Mouse (Mus musculus) neural tube, embryonic 15.5 days (tissue): ENCODE measurements around the gene Spns3. TPM values are rescaled to one million over a fixed set of nuclear protein-coding genes. Genes with fewer than 3 reads are reported as not detected.

Source experiments
- ATAC-seq: fragments of 200-750 bp; cut with Nextera tagmentation; 2 replicates; pipeline ENCODE4 v1.8.0; 2017; ENCODE audit warnings: mild to moderate bottlenecking, moderate TSS enrichment, moderate library complexity; ENCODE audit not compliant: low FRiP score
- H3K27ac ChIP-seq: fragments of 300-500 bp; sonication (generic); replicated peaks from 2 replicates; pipeline ENCODE4 v1.5.1; 2015; ENCODE audit warnings: mild to moderate bottlenecking, inconsistent platforms
- H3K27me3 ChIP-seq: fragments of 300-500 bp; sonication (generic); replicated peaks from 2 replicates; pipeline ENCODE4 v1.6.1; 2015; ENCODE audit warnings: inconsistent platforms
- H3K36me3 ChIP-seq: fragments of 300-500 bp; sonication (generic); 2 replicates; pipeline ENCODE4 v1.6.1; 2015; ENCODE audit warnings: inconsistent platforms
- H3K4me1 ChIP-seq: fragments of 300-500 bp; sonication (generic); 2 replicates; pipeline ENCODE4 v1.6.1; 2015; ENCODE audit warnings: inconsistent platforms
- H3K4me2 ChIP-seq: fragments of 300-500 bp; sonication (generic); 2 replicates; pipeline ENCODE4 v1.6.1; 2015; ENCODE audit warnings: inconsistent platforms, mild to moderate bottlenecking, moderate library complexity
- H3K4me3 ChIP-seq: fragments of 300-500 bp; sonication (generic); replicated peaks from 2 replicates; pipeline ENCODE4 v1.5.1; 2015; ENCODE audit warnings: mild to moderate bottlenecking, inconsistent platforms
- H3K9ac ChIP-seq: fragments of 300-500 bp; sonication (generic); replicated peaks from 2 replicates; pipeline ENCODE4 v1.6.1; 2015; ENCODE audit warnings: mild to moderate bottlenecking, inconsistent platforms
- H3K9me3 ChIP-seq: fragments of 300-500 bp; sonication (generic); replicated peaks from 2 replicates; pipeline ENCODE4 v1.6.1; 2016; ENCODE audit warnings: inconsistent platforms
- WGBS: fragments of 180-500 bp; shearing (Covaris S2); methylation state at CpG from one replicate; pipeline ENCODE4 v1.1.7; 2015; ENCODE audit warnings: mixed read lengths; 5-methylcytosine and 5-hydroxymethylcytosine counted together
- polyA plus RNA-seq: library from polyadenylated mRNA; unstranded; fragments of >200 nt; fragmentation: Nextera tagmentation; extraction: Ambion mirVana; gene quantifications from 2 replicates; pipeline ENCODE4 v1.2.1, GENCODE M21; 2015

The Spns3 gene
- polyA plus RNA-seq, 1 experiment from 2014 or later, result 0.06 TPM

DNA sequence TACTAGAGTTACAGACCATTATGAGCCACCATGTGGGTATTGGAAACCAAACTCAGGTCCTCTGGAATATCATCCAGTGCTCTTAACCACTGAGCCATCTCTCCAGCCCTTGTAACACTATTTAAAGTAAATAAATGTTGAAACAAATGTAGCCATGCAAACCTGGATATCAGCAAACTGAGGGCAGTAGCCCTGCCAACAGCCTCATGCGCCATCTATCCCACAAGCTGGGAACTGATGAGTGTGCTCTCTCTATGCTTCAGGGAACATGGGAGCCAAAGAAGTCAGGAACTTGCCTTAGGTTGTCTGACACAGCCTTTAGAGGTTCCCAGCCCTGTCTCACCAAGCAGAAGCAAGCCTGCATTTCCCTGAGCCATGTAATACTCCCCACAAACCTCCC is 18.7 kb downstream of the Spns3 start:
- no peak for ATAC-seq
- Histone ChIP-seq H3K4me2 (no peak overlapping the region), H3K27me3 (no peaks in the 10 kb centered on the region), H3K9me3 (no peaks in the 10 kb centered on the region), H3K9ac (no peak overlapping the region), H3K36me3 (no peaks in the 10 kb centered on the region), H3K4me1 (no peaks in the 10 kb centered on the region), H3K4me3 (no peak overlapping the region), H3K27ac (no peak overlapping the region)
- 77% methylated on average over 1 of the region's 1 CpGs for WGBS

DNA sequence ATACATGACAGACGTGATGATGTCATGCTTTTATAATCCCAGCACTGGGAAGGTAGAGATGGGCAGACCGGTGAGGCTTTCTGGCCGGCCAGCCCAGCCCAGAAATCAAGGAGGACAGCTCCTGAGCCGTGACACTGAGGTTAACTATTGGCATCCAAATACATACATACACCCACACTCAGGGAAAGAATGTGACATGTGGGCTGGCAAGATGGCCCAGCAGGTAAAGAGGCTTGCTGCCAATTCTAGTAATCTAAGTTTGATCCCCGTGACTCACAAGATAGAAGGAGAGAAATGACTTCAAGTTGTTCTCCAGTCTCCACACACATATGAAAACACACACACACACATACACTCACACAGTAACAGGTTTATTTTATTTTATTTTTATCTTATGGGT is 19.2 kb downstream of the Spns3 start:
- Histone ChIP-seq H3K9ac (no peak overlapping the region), H3K4me2 (no peak overlapping the region), H3K9me3 (no peaks in the 10 kb centered on the region), H3K36me3 (no peaks in the 10 kb centered on the region), H3K27me3 (no peaks in the 10 kb centered on the region), H3K4me3 (no peak overlapping the region), H3K4me1 (no peaks in the 10 kb centered on the region), H3K27ac (no peak overlapping the region)
- ATAC-seq, result no peak
- 79% methylated on average over 5 of the region's 5 CpGs for WGBS

DNA sequence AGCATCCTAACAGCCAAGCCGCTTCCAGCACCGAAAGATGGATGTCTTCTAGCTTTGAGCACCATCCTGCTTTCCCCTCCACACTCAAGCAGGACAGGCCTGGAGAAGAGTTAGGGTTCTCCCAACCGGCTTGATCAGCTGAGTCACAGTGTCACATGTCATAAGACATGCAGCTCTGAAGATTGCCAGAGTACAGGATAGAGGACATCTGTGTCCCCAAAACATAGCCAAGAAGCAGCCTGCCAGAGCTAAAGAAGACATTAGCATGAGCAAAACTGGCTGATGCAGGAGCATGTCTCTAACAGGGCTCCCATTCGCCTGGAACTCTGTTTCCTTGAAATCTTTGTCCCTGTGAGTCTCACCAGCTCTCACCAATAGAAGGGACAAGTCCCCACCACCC is 24.1 kb downstream of the Spns3 start:
- 94% methylated on average over 4 of the region's 4 CpGs for WGBS
- no peak overlapping the region for H3K9ac ChIP-seq
- ATAC-seq, result no peak

DNA sequence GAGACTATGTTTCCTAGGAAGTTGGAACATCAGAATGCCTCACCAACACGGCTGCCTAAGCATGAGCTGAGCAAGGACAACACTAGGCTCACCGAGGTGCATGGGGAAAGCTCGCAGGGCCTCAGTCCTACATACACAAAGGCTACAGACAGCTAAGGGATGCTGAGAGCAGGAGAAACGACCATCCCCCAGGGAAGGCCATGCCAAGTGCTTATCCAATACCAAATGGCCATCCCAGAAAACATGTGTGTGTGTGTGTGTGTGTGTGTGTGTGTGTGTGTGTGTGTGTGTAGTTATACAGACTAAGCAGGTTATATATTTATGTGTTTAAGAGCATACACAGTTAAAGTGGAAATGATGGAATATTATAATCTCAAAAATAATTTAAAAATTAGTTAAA is 26.6 kb downstream of the Spns3 start:
- H3K9ac ChIP-seq, result no peak overlapping the region
- no peaks in the 10 kb centered on the region for H3K27me3 ChIP-seq
- H3K4me3 ChIP-seq, result no peak overlapping the region
- H3K27ac ChIP-seq, result no peak overlapping the region
- H3K36me3 ChIP-seq, result no peaks in the 10 kb centered on the region
- H3K9me3 ChIP-seq, result no peaks in the 10 kb centered on the region
- ATAC-seq, result no peak
- H3K4me1 ChIP-seq, result peaks cover 4% of the 10 kb centered on the region; the same call in 1 of the 2 replicates
- H3K4me2 ChIP-seq, result no peak overlapping the region
- 67% methylated on average over 4 of the region's 4 CpGs for WGBS

More for the DNA sequence above, 24.1 kb downstream of the Spns3 start:
- no peak overlapping the region for H3K27ac ChIP-seq
- no peaks in the 10 kb centered on the region for H3K9me3 ChIP-seq
- peaks cover 4% of the 10 kb centered on the region; the same call in 1 of the 2 replicates for H3K4me1 ChIP-seq
- H3K4me3 ChIP-seq, result no peak overlapping the region
- H3K27me3 ChIP-seq, result no peaks in the 10 kb centered on the region
- no peak overlapping the region for H3K4me2 ChIP-seq
- no peaks in the 10 kb centered on the region for H3K36me3 ChIP-seq

DNA sequence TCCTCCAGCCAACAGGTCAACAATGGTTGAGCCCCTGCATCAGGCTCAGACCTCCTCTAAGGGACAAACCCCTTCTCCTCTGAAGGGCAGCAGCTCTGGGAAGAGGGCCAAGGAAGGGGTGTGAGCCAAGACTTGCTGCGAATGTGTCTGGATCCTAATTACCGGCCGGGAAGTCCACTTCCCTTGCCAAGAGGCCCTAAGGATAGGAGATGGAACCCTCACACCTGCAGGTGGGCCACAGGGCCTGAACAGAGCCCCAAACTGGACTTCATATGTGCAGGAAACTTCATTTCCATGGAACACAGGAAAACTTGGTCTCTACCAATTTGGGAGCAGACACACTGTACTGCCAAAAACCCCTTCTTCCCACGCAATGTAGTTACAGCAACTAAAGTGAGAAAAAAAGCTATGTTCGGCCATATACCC is 27.7 kb downstream of the Spns3 start:
- H3K4me3 ChIP-seq, result no peak overlapping the region
- peaks cover 4% of the 10 kb centered on the region; the same call in 1 of the 2 replicates for H3K4me1 ChIP-seq
- no peaks in the 10 kb centered on the region for H3K27me3 ChIP-seq
- 76% methylated on average over 5 of the region's 5 CpGs for WGBS
- no peaks in the 10 kb centered on the region for H3K36me3 ChIP-seq
- H3K9me3 ChIP-seq, result no peaks in the 10 kb centered on the region
- no peak overlapping the region for H3K27ac ChIP-seq
- no peak overlapping the region for H3K4me2 ChIP-seq
- H3K9ac ChIP-seq, result no peak overlapping the region
- ATAC-seq, result no peak

DNA sequence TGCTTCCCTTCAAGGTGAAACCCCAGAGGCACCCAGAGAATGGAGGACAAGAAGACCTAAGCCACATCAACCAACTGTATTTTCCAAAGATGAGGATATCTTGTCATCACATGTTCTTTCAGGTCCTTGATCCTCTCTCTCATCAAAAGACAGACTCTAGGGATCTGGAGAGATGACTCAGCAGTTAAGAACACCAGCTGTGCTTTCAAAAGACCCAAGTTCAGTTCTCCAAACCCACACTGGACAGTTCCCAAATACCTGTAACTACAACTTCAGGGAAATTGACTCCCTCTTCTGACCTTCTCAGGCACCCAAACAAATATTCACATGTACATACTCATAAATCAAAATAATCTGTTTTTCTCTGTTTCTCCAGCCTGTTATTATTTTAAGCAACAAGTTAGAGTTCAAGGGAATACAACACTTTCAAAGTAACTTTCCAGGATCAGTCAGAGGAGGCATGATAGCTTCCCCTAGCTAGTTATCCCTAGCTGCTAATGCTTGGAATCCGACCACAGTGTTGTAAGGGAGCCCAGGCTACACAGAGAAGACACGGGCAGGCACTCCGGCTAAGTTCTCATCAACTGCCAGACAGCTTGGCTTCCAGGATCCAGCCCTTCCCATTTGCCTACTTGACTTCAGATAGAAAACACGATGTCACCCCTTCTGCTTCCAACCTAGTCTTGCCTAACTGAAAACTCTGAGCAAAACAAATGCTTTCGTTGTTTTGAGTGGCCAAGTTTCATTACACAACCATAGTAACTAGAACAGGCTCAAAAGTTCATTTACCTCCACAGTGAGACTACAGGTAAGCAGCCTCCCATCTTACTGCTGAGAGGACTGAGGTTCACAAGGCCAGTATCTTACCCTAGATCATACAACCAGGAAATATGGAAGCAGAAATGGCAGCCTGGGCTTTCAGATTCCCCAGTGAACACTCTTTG is 28.4 kb downstream of the Spns3 start:
- H3K4me2 ChIP-seq, result no peak overlapping the region
- H3K9ac ChIP-seq, result no peak overlapping the region
- H3K36me3 ChIP-seq, result no peaks in the 10 kb centered on the region
- H3K27me3 ChIP-seq, result no peaks in the 10 kb centered on the region
- H3K4me1 ChIP-seq, result peaks cover 4% of the 10 kb centered on the region; the same call in 1 of the 2 replicates
- no peak overlapping the region for H3K4me3 ChIP-seq
- ATAC-seq, result no peak
- WGBS, result 84% methylated on average over 5 of the region's 5 CpGs
- no peaks in the 10 kb centered on the region for H3K9me3 ChIP-seq
- H3K27ac ChIP-seq, result no peak overlapping the region

DNA sequence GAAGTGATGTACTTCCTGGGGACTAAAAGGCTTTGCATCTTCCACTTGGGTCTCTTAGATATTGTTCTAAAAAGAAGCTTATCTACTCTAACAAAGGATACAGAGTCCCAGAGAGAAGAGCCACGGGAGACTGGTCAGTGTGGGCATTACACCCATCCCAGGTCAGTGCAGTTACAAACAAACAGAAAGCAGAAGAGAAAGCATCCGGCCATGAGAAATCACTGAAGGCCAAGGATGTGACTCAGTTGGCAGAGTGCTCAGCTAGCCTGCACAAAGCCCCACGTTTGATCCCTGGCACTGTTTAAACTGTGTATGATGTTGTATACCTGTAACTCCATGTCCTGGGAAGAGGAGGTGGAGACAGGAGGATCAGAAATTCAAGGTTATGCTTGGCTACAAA is 30.4 kb downstream of the Spns3 start:
- Histone ChIP-seq H3K27me3 (no peaks in the 10 kb centered on the region), H3K27ac (no peak overlapping the region), H3K36me3 (no peaks in the 10 kb centered on the region), H3K9ac (no peak overlapping the region), H3K9me3 (no peaks in the 10 kb centered on the region), H3K4me1 (peaks cover 4% of the 10 kb centered on the region; the same call in 1 of the 2 replicates), H3K4me2 (no peak overlapping the region), H3K4me3 (no peak overlapping the region)
- no peak for ATAC-seq
- 69% methylated on average over 3 of the region's 3 CpGs for WGBS

DNA sequence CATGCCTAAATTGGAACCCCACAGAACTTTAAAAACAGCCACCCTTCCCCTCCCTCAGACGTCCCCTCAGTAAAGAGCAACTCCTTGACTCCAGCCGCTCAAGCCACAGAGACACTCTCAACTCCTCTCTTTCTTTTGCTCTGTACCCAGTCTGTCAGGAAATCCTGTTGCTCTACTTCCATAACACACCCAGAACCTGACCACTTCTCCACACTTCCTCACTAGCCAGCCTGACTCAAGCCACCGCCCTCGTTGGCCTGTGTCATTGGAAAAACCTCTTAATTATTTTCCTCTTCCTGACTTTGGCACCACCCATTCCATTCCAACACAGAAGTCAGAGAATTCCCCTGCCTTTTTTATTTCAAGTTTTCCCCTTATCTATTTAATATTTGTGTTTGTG is 31.1 kb downstream of the Spns3 start:
- H3K9me3 ChIP-seq, result no peaks in the 10 kb centered on the region
- 84% methylated on average over 4 of the region's 4 CpGs for WGBS
- no peaks in the 10 kb centered on the region for H3K27me3 ChIP-seq

DNA sequence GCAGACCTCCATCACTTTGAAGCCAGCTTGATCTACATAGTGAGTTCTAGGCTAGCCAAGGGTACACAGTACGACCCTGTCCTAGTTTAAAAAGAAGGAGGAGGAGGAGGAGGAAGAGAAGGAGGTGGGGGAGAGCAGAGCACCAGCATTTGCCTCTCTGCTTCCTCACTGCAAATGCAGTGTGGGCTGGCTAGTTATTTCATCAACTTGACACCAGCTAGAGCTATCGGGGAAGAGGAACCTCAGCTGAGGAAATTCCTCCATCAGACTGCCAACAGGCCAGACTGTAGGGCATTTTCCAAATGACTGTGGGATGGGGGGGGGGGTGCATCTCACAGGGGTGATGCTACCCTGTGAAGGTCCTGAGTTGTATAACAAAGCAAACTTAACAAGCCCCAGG is 31.9 kb downstream of the Spns3 start:
- Histone ChIP-seq H3K9me3 (no peaks in the 10 kb centered on the region), H3K4me2 (no peak overlapping the region), H3K9ac (no peak overlapping the region), H3K4me3 (no peak overlapping the region), H3K36me3 (no peaks in the 10 kb centered on the region), H3K27ac (no peak overlapping the region), H3K27me3 (no peaks in the 10 kb centered on the region), H3K4me1 (peaks cover 4% of the 10 kb centered on the region; the same call in 1 of the 2 replicates)
- ATAC-seq, result no peak
- 71% methylated on average over 2 of the region's 2 CpGs for WGBS

More for the DNA sequence above, 31.1 kb downstream of the Spns3 start:
- Histone ChIP-seq H3K4me2 (no peak overlapping the region), H3K9ac (no peak overlapping the region), H3K27ac (no peak overlapping the region), H3K36me3 (no peaks in the 10 kb centered on the region), H3K4me1 (peaks cover 4% of the 10 kb centered on the region; the same call in 1 of the 2 replicates), H3K4me3 (no peak overlapping the region)
- no peak for ATAC-seq

DNA sequence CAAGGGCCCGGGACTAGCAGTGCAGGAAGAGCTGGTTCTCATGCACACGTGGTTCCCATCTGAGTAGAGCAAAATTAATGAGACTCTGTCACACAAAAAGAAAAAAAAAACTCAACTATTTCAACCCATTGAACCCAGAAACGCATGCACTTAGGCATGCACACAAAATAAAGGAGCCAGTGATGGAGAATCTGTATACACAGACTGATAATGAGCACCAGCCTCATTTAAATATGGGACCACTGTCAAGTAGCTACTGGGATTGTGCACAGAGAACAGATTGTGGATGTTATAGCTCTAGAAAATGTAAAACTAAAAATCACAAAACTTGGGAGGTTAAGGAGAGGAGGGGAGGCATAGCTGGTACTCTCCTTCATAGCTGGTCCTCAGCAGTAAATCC is 35.3 kb downstream of the Spns3 start:
- WGBS, result 56% methylated on average over 3 of the region's 3 CpGs
- H3K27me3 ChIP-seq, result no peaks in the 10 kb centered on the region
- no peak for ATAC-seq
- H3K4me1 ChIP-seq, result no peaks in the 10 kb centered on the region
- no peak overlapping the region for H3K9ac ChIP-seq
- no peak overlapping the region for H3K27ac ChIP-seq
- H3K36me3 ChIP-seq, result no peaks in the 10 kb centered on the region
- H3K4me2 ChIP-seq, result no peak overlapping the region
- no peaks in the 10 kb centered on the region for H3K9me3 ChIP-seq
- H3K4me3 ChIP-seq, result no peak overlapping the region

DNA sequence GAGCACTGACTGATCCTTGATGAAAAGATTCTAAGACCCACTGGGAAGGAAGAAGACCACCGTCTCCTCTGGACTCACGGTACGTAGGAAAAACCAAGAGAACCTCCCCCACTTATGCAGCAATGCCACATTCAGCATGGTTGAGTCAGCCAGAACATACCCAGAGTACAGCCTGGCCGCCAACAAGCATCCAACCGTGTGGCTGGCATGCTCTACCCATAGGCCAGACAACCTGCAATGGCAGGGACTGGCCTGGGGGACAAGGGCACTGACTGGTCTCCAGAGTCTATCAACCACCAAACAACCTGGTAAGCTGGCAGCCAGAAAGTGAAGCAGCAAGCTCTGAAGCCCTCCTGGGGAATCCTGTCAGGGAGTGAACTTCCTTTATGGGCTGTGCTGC is 41.7 kb downstream of the Spns3 start:
- no peak overlapping the region for H3K27ac ChIP-seq
- no peak for ATAC-seq
- no peak overlapping the region for H3K4me3 ChIP-seq
- H3K36me3 ChIP-seq, result no peaks in the 10 kb centered on the region
- H3K4me2 ChIP-seq, result no peak overlapping the region
- H3K9ac ChIP-seq, result no peak overlapping the region
- H3K27me3 ChIP-seq, result no peaks in the 10 kb centered on the region
- no peaks in the 10 kb centered on the region for H3K9me3 ChIP-seq
- 92% methylated on average over 5 of the region's 5 CpGs for WGBS
- no peaks in the 10 kb centered on the region for H3K4me1 ChIP-seq

DNA sequence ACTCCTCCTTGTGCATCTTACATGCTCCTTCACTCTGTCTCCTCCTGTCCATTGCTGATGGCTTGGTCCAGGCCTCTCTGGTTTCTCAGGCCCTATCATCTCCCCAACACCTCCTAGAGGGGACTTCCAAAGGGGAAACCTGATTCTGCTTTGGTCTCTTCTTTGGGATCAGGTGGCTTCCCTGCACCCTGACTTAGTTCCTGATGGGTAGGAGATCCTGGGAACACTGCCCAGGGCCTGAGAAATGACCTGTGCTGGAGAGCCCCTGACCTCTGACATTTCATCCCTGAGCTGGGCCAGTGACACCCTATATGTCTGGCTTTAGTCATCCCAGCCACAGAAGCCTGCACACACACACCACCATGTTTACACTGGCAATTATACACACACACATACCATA is 42.7 kb downstream of the Spns3 start:
- Histone ChIP-seq H3K4me3 (no peak overlapping the region), H3K27ac (no peak overlapping the region), H3K9ac (no peak overlapping the region), H3K4me1 (peaks cover 10% of the 10 kb centered on the region; the same call in 1 of the 2 replicates), H3K9me3 (no peaks in the 10 kb centered on the region), H3K4me2 (no peak overlapping the region), H3K36me3 (no peaks in the 10 kb centered on the region), H3K27me3 (no peaks in the 10 kb centered on the region)
- no peak for ATAC-seq
